Comparison of ENCODE assay signal across 10 mouse cellular contexts in the genomic region with DNA sequence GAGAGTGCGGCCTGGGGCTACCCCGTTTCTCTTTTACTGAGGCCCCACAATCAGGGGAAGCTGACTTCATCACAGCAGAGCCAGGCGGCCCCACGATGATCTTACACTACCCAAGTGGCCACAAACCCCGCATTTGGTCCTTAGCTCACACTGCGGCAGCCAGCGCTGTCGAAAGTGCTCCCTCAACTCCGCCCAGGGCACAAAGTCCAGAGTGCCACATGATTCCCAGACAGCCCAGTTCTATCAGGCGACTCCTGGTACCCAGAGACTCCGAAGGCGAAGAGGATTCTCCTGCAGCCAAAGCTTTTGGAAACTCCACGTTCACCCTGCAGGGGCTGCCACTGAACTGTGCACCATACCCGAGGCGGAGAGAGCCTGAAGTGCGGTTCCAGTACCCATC. TPM values are rescaled to one million over a fixed set of nuclear protein-coding genes. Genes with fewer than 3 reads are reported as not detected.
DNase-seq lines count a peak whose midpoint lies in the region; ATAC-seq and TF ChIP-seq lines count a peak whose summit lies in the region.
"Had no signal": no experiment of that assay in that cellular context is flagged by ENCODE, and none has a peak within 500 bp of the region (broad histone marks: within the 10 kb centered on the region; RNA-seq: fewer than 3 reads in every experiment).

No protein-coding gene starts in this region.

- no peak overlapping the region for H3K27ac ChIP-seq in heart, embryonic 11.5 days (ENCODE audit: low read depth, low read length)
- H3K27ac ChIP-seq in heart, adult 2 months: no peak overlapping the region
- H3K27ac ChIP-seq in hindbrain, embryonic 10.5 days: peak overlapping the region; percentile 56; the same call in 1 of the 2 replicates

- DNase-seq in heart, adult 2 months: no peak
- no peak for DNase-seq in hindbrain, embryonic 10.5 days (ENCODE audit: low spot score)
- DNase-seq in kidney, postnatal 14 days: peak; percentile 45
- peak; percentile 40 for DNase-seq in neural tube, embryonic 10.5 days (ENCODE audit: extremely low spot score, low spot score)
- DNase-seq in spleen, postnatal 14 days (ENCODE audit: low spot score in 2 of 2): no peak
- DNase-seq in left cerebral cortex, postnatal 4 days: no peak
- no peak for DNase-seq in layer of hippocampus, postnatal 25 days (ENCODE audit: extremely low spot score in 1 of 2, low spot score in 1 of 2)
- DNase-seq: B cell, adult 2 months had no signal

- H3K9me3 ChIP-seq in heart, embryonic 11.5 days (replicated peaks; ENCODE audit: control insufficient read depth, low read length): no peaks in the 10 kb centered on the region
- no peaks in the 10 kb centered on the region for H3K9me3 ChIP-seq in hindbrain, embryonic 10.5 days

- no peaks in the 10 kb centered on the region for H3K36me3 ChIP-seq in heart, embryonic 11.5 days (ENCODE audit: control insufficient read depth, insufficient read depth, low read length)
- no peaks in the 10 kb centered on the region for H3K36me3 ChIP-seq in heart, adult 2 months (ENCODE audit: control insufficient read depth, insufficient read depth, low read length)
- H3K36me3 ChIP-seq in hindbrain, embryonic 10.5 days: 0 out of 2 replicates have a peak, but pooled peaks cover 3% of the 10 kb centered on the region

- intact Hi-C loops in heart, adult 2 months (cut with DNase I): no loop called here
- intact Hi-C loops in left cerebral cortex, postnatal 4 days (cut with DNase I): no loop called here

- peaks cover 3% of the 10 kb centered on the region for H3K4me1 ChIP-seq in heart, embryonic 11.5 days (ENCODE audit: control insufficient read depth, insufficient read depth, low read length)
- H3K4me1 ChIP-seq in heart, adult 2 months (ENCODE audit: control insufficient read depth, insufficient read depth, low read length): no peaks in the 10 kb centered on the region
- H3K4me1 ChIP-seq in hindbrain, embryonic 10.5 days (replicated peaks): peaks cover 38% of the 10 kb centered on the region

- H3K4me2 ChIP-seq in heart, embryonic 11.5 days: peak overlapping the region; percentile 56

- peaks cover 76% of the 10 kb centered on the region for H3K27me3 ChIP-seq in heart, embryonic 11.5 days (ENCODE audit: control insufficient read depth, insufficient read depth, low read length)
- H3K27me3 ChIP-seq in heart, adult 2 months (ENCODE audit: control insufficient read depth, insufficient read depth, low read length): peaks cover 7% of the 10 kb centered on the region
- H3K27me3 ChIP-seq in hindbrain, embryonic 10.5 days (ENCODE audit: insufficient read depth, poor library complexity, severe bottlenecking): peaks cover 78% of the 10 kb centered on the region

- no peak for TF ChIP-seq CTCF in heart, adult 2 months (IDR thresholded peaks at IDR 0.05)

- no peak for ATAC-seq in heart, embryonic 11.5 days (replicated peaks; ENCODE audit: insufficient number of reproducible peaks, low FRiP score, low TSS enrichment)

- TF ChIP-seq POLR2A in heart, adult 2 months (IDR thresholded peaks at IDR 0.05; ENCODE audit: insufficient read depth, low read depth, low read length): no peak

- H3K9ac ChIP-seq in heart, embryonic 11.5 days (ENCODE audit: low read depth, low read length): no peak overlapping the region
- no peak overlapping the region for H3K9ac ChIP-seq in heart, adult 2 months (ENCODE audit: low read depth, low read length)

- 14% methylated on average over 16 of the region's 16 CpGs for WGBS in heart, embryonic 11.5 days (ENCODE audit: insufficient replicate concordance)
- 22% methylated on average over 16 of the region's 16 CpGs for WGBS in heart, adult 2 months
- WGBS in hindbrain, embryonic 10.5 days: 7% methylated on average over 16 of the region's 16 CpGs

- peak overlapping the region; percentile 32 for H3K4me3 ChIP-seq in heart, embryonic 11.5 days (ENCODE audit: low read depth, low read length)
- H3K4me3 ChIP-seq in heart, adult 2 months: no peak overlapping the region
- H3K4me3 ChIP-seq in hindbrain, embryonic 10.5 days: peak overlapping the region; percentile 34

- TF ChIP-seq EP300 in heart, adult 2 months (IDR thresholded peaks at IDR 0.05; ENCODE audit: insufficient read depth, low read depth, low read length): no peak

- H3K79me2 ChIP-seq in heart, adult 2 months (replicated peaks; ENCODE audit: control insufficient read depth, insufficient read depth, low read length): no peaks in the 10 kb centered on the region

RNA-seq across cellular contexts. Expression of a gene that starts 4.3 kb away (rescaled TPM):
- 3.8 and 4.3 TPM in 2 replicates for polyA plus RNA-seq in heart, embryonic 11.5 days (2014; fragmentation: Nextera tagmentation; extraction: Ambion mirVana)
- total RNA-seq in heart, adult 2 months (2021): not detected
- 0.04 TPM in 1 of 2 replicates, not detected in the other for polyA plus RNA-seq in heart, adult 2 months (2012; rRNA removed)
- 0.90 and 0.99 TPM in 2 replicates for polyA plus RNA-seq in hindbrain, embryonic 10.5 days (2016; fragmentation: Nextera tagmentation; extraction: Ambion mirVana)
- not detected for total RNA-seq in left cerebral cortex, postnatal 4 days (2021)
- total RNA-seq in layer of hippocampus, postnatal 25 days (2021): under 1 TPM in 1 of 2 experiments, not detected in 1; 0.21 TPM
- polyA plus RNA-seq: liver, embryonic 16.5 days had no signal

Comparison
In these comparisons a context has a peak if more than half of its experiments do, and no peak if none do; other contexts are left out.
1. DNase-seq: peak in kidney, postnatal 14 days (single experiment) and neural tube, embryonic 10.5 days (single experiment); none in heart, adult 2 months (0 of 2), hindbrain, embryonic 10.5 days (single experiment), spleen, postnatal 14 days (0 of 2), left cerebral cortex, postnatal 4 days (single experiment) and layer of hippocampus, postnatal 25 days (0 of 2).